Mouse (Mus musculus) thymus, postnatal 14 days (tissue): Measurements from ENCODE around the gene Apol6.
"Not testable (repeated sequence)": the region's sequence is repeated elsewhere in the genome, so short reads cannot be mapped to it uniquely, and the experiment has no call there.

Source experiments
- DNase-seq: peaks from one replicate; pipeline ENCODE4 v3.0.0; 2021

The Apol6 gene

DNA sequence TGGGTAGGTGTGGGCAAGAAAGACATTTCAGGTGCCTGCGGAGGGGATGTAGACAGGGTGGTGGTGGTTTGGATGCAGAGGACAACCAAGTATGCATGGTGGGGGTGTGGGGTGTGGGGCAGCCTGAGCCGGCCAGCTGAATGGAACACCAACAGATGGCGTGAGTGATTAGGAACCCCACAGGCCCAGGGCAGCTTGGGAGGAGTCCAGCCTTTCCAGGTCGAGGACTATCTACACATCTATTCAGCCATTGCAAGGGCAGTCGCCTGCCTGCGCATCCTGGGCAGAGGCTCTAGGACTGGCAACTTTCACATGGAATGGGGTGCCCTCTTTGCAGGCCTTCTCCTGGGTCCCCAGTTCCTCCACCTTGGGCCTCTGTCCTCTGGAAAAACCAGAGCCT is 10.0 kb upstream of the Apol6 start:
- DNase-seq = no peak

DNA sequence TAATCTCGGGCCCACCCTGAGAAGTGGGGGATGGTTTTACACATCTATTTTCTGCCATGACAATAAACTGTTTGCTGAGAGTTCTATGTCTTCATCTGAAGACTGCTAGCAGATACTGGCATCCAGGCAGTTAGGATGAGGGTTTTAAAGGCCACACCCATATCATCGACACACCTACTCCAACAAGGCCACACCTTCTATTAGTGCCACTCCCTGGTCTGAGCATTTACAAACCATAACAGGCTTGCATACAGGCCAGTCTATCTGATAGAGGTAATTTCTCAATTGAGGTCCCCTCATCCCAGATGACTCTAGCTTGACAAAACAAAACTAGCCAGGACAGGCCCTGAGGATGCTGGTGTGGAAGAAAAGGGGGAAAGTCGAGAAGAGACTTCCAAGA is 8.9 kb upstream of the Apol6 start:
- DNase-seq = no peak

DNA sequence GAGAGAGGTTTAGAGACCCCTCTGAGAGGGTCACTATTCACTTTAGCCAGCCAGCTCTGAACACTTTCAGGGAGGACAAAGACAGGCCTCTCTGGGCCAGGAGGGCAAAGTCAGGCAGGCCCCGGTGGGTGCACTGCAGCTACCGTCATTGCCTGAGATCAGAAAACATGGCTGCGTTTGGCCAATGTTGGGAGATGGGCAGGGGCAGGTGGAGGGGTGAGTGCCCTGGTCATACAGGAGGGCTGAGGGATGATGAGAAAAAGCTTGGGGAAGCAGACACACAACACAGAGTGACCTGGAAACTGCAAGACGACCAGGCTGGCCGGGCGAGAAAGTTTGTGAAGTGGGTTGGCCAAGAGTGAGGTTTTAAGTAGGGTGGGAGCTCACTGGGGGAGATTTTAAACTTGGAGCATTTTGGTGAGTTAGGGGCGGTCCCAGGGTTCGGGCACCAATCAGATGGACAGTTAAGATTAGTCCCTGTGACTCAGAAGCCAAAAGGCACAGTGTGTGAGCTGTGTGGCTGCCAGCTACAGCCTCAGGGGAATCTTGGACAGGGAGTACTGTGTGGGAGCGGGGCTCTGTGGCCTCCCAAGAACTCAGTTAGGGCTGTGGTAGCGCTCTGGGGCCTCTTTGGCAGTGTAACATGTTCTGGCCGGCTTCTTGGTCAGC is 8.1 kb upstream of the Apol6 start:
- DNase-seq = no peak

DNA sequence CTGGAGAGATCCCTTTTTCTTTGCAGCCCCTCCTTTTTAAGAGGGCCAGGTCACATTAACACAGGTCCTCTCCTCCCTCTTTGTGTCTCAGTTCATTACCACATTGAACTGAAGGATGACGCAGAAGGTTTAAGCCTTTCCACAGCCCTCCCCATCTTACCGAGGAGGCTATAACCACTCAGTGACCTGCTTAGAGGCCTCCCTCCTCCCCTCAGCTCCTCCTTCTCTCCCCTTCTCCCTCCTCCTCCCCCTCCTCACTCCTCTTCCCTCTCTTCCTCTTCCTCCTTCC is 7.6 kb upstream of the Apol6 start:
- no peak for DNase-seq

DNA sequence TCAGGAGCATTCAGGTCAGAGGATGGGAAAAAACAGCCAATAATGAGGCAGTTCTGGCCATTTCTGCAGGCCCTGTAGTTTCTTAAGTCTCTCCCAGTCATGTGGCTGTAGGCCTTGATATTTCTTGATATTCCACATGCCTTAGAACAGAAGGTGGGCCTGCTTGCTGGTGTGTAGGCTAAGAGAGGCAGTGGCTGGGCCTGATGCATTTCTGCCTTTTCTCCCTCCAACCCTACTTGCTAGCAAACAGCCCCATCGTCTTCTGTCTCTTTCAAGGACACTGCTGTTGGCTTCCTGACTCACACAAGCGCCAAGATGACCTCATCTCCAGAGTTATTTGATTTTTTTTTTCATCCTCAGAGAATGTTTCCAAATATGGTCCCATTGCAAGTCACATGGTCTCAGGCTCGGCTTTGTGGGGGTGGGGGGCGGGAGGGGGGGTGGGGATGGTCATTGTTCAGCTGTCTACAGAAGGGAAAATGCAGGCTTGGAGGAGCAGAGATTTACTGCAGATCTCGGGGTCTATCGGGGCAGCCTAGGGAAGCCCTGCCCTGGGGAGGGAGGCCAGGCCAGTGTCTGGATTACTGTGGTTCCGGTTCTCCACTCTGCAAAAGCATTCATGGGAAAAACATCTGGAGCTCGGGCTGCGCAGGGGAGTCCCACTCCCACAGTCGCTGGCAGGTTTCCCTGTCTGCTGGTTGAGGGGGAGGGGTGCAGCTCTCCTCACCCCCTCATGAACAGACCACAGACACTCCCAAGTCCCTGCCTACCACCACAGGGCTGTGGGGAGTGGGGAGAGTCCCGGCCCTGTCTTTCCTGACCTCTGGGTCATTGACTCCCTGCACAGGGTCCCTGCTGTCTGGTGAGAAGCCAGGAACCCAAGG is 7.0 kb upstream of the Apol6 start:
- no peak for DNase-seq

DNA sequence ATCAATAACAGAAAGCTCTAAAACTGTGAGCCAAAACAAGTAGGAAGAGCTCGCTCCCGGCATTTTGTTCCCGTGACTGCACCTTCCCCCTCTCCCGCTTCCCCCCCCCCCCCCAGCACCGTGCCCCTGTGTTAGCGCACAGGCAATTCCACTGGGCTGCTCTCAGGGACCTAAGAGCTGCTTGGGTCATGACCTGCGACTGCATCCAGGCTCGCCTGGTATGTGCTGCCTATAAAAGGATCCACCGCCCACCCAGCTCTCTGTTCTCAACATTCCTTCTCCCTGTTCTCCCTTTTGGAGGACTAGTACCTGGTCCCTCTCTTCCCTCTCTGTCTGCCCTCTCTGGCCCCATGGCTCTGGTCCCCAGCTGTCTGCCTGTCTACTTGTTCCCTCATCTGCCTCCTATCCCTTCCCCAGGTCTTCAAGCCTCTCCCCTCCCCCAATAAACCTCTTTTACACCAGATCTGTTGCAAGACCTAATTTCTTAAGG is 5.3 kb upstream of the Apol6 start:
- no peak for DNase-seq

DNA sequence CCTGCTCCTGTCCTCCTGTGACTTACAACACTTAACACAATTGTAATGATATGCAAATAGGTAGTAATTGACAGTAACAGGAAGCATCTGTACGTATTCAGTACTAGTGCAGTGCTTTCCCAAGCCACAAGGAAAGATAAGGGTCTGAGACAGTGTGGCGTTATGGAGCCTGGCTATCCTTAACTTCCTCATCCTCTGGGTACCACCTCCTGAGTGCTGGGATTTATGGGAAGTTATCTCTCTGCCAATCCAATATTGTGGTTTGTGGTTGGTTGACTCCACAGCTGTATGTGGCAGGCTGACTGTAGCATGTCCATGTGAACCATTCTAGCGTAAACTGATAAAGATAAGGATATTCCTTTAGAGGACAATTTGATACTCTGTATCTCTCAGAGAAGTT is 3.7 kb upstream of the Apol6 start:
- DNase-seq = no peak

DNA sequence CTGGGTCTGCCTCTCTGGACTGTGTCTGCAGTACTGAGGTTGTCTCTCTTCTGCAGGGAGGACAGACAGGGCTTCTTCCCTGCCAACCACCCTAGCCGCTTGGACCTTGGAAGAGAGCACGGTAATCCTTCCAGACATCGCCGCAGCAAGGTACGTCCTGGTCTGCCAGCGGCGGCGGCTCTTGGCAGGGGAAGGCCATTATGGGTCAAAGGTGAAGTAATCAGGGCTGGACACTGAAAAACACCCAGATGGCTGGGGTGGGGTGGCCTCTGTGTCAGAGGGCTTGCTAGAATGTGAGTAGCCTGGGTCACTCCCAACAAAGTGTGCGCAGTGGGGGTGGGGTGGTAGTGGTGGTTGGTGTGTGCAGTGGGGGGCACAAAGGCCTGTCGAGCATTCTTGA is 1.1 kb downstream of the Apol6 start:
- no peak for DNase-seq

DNA sequence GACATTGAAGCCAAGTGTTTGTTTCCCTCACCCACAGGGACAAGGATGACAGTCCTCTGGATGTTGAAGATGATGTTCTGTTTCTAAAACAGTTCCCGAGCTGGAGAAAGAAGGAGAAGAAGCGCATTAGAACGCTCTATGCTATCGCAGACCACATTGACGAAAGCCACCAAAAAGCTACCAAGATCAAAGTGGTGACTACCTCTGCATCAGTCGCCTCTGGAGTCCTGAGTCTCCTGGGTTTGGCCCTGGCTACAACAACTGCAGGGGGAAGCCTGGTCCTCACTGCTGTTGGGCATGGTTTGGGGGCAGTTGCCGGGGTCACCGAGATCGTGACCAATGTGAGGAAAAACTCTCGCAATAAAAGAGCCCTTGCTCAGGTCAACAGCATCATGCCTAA is 6.0 kb downstream of the Apol6 start, which contains the start of gene Mb:
TSS of gene Mb (minus strand) at position 101 of the 400 bp plus-strand sequence.
- DNase-seq = no peak

DNA sequence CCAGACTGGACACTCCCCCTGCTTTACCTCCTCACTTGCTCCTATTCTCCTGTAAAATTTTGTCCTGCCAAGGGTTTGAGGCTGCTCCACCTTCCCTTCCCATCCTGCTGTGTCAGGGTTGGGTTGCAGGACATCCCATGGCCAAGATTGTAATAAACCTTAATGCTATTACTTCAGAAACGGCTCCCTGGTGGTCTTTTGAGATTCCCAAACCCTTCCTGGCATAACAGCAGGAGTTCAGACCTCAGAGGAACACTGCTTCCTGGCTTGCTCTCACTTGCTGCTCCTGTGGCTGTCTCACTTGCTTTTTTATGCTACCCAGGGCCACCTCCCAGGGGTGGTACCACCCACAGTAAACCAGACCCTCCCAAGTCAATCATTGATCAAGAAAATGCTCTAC is 7.6 kb downstream of the Apol6 start:
- DNase-seq = no peak

DNA sequence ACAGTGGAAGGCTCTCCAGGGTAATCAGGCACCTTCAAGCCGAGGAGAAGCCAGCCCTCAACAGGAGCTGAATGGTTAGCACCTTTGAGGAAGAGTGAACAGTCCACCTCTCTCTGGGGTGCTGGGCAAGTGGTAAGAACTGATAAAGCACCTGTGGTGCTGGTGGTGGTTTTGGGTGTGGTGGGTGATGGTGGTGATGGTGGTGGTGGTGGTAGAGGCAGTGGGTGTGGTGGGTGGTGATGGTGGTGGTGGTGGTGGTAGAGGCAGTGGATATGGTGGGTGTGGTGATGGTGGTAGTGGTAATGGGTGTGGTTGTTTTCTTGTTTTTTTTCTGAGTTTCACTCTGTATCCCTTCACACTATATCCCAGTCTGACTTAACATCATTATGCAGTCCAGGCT is 8.5 kb downstream of the Apol6 start:
- DNase-seq = no peak

DNA sequence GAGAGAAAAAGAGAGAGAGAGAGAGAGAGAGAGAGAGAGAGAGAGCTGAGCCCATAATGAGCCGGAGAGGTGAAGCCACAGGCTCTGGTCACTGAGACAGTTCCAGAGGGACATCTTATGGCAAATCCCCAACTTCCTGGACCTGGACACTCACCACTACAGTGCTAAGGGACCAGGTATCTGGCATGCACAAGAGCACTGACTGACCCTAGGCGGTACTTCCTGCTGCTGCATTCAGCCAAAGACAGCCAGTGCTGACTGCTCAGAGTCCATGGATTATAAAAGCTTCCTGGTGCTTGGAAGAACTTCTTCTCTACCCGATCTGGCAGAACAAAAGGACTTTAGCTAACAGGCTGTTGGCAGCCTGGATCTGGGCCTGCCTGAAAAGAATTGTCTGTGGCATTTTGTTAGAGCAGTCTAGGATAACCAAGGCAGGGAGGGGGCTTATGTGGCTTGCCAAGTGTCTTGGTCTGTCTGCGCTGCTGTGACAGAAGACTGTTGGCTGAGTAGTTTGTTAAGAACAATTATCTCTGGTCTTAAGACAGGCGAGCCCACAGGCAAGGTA is 10.2 kb downstream of the Apol6 start:
- DNase-seq = no peak

DNA sequence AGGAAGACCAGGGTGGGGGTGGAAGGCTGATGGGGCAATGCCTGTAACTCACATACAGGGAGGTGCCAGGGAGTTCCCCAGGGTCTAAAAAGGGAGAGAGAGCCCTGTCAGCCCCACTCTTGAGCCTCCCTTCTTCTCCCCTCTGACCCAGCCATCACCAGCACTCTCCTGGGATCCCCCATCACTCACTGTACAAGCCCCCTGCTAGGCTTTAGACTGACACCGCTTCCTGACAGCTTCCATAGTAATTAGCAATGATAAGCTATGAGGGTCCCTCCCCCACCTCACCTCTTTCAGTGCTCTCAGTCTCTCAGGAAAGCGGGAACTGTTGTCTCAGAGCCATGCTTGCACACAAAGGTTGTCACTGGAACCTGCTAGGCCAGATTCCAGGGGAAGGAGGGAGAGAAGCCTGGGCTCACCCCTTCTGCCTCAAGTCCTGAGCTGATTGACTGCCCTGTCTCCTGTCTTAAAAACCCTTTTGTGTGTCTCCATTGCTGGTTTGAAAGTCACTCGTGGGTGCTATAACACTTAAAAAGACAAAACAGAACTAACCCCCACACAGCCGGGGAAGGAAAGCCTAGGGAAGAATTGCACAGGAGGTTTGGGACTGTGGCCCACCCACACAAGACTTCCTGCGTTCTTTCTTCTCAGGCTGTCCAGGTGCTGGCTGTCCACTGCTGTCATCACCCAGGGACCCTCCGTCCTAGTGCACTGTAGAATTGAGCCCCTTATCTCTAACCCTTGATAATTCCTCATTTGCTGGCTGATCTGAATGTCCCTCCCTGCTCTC is 11.7 kb downstream of the Apol6 start:
- DNase-seq = no peak

DNA sequence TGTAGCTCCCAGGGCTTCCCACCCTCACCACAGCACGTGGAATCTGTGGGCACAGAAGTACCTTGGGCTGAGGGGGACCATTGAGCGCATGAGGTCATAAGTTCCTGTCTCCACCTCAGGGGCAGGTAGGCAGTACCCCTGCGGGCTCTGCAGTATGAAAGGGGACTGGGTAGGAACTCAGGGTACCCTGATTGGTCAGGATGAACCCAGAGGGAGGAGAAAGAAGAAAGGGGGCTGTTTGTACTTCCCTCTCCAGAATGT is 12.2 kb downstream of the Apol6 start:
- DNase-seq = no peak

DNA sequence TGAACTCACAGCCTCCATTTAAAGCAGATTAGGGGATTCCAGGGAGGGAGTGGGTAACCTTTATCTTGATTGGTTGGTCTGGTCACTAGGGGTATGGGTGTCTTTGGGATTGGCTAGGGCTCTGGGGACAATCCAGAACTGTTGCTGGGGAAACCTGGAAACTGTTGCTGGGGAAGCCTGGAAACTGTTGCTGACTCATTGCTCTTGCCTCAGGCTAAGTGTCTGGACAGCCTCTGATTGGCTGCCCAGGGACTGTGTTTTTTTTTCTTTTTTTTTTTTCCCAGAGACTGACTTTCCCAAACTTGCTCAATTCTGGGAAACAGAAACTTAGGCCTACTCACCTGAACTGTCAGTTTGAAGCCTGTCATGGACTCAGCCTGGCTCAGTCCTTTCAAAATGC is 14.0 kb downstream of the Apol6 start:
- DNase-seq = no peak

DNA sequence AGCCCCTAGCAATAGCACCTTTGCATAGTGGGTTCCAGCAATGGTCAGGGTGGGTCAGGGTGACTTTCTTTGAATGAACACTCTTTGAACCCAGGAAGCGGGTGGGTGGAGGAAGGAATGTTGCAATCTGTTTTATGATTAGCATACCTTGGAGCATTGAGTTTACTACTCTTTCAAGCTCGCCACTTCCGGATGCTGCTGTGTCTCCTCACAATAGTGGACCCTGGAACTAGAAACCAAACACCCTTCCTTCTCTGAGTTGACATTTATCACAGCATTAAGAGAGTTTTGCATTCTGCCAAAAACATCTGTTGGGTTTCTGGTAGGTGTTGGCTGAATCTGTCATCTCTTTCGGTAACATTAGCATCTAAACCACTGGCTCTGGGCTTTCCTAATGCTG is 14.9 kb downstream of the Apol6 start:
- not testable (repeated sequence) for DNase-seq

DNA sequence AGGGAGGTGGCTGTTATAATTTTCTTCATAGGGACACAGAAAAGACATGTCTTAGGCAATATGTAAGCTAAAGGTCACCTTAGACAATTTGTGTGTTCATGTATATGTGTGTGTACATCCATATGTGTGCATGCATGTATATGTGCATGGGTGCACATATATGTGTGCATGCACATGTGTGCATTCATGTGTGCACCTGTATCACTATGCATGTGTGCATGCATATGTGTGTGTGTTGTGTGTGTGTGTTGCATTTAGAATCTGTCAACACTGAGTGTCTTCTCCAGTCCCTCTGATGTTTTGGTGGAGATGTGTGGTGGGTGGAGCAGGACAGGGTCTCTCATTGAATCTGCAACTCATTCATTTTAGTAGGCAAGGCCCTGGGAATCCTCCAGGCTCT is 18.2 kb downstream of the Apol6 start:
- no peak for DNase-seq

DNA sequence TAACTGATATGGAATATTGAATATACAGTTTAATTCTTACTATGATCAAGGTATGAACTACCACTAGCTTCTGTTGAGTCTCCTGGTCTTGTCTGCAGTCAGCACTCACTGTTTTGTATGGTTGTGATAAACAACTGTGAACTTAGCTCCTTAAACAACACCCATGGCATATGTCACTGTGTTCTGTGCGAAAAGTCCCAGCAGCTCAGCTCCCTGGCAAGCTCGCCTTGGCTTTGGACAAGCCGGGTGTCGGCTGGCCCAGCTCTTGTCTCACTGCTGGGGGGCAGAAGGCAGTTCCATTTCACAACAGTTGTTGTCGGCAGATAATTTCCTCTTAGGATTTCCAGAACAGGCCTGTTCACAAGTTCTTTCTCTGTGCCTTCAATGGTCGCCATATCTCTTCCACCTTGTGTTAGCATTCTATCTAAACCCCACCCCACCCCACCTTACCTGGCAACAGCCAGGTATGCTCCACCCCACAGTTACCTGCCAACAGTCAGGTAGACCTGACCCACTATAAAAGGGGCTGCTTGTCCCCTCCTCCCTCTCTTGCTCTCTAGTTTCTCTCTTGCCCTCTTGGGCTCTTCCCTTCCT is 20.8 kb downstream of the Apol6 start:
- DNase-seq = no peak

DNA sequence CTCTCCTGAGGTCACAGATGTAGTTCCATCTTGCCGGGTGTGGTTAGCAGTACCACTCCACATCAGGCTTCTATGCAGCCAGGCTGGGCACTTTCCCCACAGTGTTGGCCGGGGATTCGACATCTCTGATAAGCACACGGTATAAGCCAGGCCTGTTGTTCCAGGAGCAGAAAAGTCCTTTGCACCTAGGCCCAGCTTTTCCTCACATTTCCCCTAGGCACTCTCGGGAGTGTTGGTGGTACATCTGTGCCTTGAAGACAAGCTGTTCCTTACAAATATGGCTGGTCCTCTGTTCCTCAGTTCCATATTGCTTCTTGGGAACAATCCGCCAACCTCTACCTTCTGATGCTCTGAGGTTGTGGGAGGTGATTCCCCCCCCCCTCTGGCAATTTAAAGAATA is 21.7 kb downstream of the Apol6 start:
- DNase-seq = no peak

DNA sequence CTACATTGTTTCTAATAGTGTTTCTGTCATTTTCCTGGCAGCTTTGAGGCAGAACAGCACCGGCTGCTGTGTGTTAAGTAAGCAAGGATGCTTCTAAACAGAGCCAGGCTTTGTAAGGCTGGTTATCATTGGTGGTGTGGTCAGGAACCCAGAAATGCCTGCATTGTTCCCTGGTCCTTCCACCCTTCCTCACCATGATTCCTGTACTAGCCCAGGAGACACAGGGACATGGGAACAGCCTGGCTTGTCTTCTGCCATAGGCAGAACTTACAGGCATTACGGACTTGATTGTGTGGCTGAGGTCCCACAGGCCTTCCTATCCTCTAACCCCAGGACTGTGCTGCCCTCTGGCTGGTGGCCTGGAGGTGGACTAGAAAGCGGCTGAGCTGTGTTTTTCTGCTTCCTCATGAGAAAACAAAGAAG is 23.9 kb downstream of the Apol6 start:
- DNase-seq = no peak

DNA sequence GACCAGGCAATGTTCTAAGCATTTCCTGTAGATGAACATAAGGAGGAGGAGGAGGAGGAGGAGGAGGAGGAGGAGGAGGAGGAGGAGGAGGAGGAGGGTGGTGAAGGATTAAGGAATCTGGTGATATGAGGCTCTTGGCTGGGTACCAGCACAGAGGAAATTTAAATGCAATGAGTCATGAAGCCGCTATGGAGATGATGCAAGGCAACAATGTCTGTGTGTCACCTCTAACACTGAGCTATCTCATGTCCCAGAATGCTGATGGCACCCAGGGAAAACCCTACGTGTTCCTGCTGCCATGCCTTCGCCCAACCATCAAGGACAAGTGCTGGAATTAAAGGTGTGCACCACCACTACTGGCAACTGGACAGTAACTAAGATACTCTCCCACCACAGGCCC is 24.5 kb downstream of the Apol6 start:
- no peak for DNase-seq

DNA sequence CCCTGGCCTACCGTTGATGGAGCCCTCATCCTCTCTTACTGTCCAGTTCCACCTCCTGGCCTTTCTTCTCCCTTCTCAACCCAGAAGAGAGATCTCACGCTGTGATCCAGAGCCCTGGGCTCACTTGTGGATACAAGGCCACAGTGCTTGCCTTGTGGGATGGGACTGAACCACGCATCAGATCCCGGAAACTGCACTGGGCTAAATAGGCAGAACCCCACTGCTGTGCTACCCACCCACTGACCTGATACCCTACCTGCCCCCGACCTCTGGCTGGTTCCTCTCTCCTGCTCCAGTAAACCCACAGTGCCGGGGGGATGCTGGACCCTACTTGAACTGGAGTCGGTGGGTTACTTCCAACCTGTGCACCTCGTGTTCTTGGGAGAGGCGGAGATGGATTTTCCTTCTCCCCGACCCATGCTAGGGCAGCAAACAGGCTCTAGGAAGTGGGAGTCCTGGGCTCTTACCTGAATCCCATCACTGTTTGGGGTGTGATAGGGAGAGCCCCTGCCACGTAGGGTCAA is 26.3 kb downstream of the Apol6 start:
- DNase-seq = peak; percentile 25

DNA sequence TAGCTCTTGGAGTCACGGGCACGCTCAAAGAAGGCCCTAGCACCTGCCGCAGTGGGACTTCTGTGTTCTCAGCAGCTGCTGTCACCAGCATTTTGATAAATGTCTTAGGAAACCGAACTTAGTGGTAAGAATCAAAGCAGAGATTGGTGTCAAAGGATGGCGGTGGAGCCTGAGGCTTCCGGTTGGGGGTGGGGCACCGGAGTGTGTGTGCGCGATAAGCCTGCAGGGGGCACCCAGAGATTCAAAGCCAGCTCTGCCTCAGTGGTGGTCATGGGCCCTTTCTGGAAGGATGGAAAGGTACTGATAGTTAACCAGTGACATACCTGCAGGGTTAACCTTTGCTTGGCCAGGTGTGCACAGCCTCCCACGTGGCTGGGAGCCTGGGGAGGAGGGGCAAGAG is 27.0 kb downstream of the Apol6 start:
- DNase-seq = peak; percentile 88
